Mouse (Mus musculus): Measurements from ENCODE around the gene Ppil4.

Gene Ppil4

GRCm38 (mm10) chr10:7839551-7840352 lies 47.1 kb downstream of the Ppil4 start:
- no peaks in the 10 kb centered on the region for H3K9me3 ChIP-seq (ENCODE audit: low read length)
- no peaks in the 10 kb centered on the region for H3K36me3 ChIP-seq (ENCODE audit: insufficient read depth, low read length)
- H3K27me3 ChIP-seq (ENCODE audit: insufficient read depth, low read length): peaks cover 44% of the 10 kb centered on the region
- H3K4me1 ChIP-seq (replicated peaks; ENCODE audit: low read depth, low read length): peaks cover 23% of the 10 kb centered on the region
- TF ChIP-seq NANOG (IDR thresholded peaks at IDR 0.05; ENCODE audit: borderline replicate concordance, low read length) (no peak), CTCF (conservative IDR thresholded peaks at IDR 0.05; ENCODE audit: low read length) (no peak), POU5F1 (IDR thresholded peaks at IDR 0.05; ENCODE audit: borderline replicate concordance, low read length) (no peak)
- no peak overlapping the region for H3K4me3 ChIP-seq (replicated peaks; ENCODE audit: low read length)

GRCm38 (mm10) chr10:7840353-7840733 lies 47.7 kb downstream of the Ppil4 start:
- Histone ChIP-seq H3K4me3 (replicated peaks; ENCODE audit: low read length) (no peak overlapping the region), H3K27me3 (ENCODE audit: insufficient read depth, low read length) (peaks cover 44% of the 10 kb centered on the region), H3K9me3 (ENCODE audit: low read length) (no peaks in the 10 kb centered on the region), H3K36me3 (ENCODE audit: insufficient read depth, low read length) (no peaks in the 10 kb centered on the region), H3K4me1 (replicated peaks; ENCODE audit: low read depth, low read length) (peaks cover 23% of the 10 kb centered on the region)
- no peak for TF ChIP-seq POU5F1 (IDR thresholded peaks at IDR 0.05; ENCODE audit: borderline replicate concordance, low read length)
- no peak for TF ChIP-seq NANOG (IDR thresholded peaks at IDR 0.05; ENCODE audit: borderline replicate concordance, low read length)
- TF ChIP-seq CTCF (conservative IDR thresholded peaks at IDR 0.05; ENCODE audit: low read length): no peak

GRCm38 (mm10) chr10:7840785-7841184 lies 48.1 kb downstream of the Ppil4 start:
- no peak overlapping the region for H3K4me3 ChIP-seq (replicated peaks; ENCODE audit: low read length)
- H3K4me1 ChIP-seq (replicated peaks; ENCODE audit: low read depth, low read length): peaks cover 23% of the 10 kb centered on the region
- H3K9me3 ChIP-seq (ENCODE audit: low read length): no peaks in the 10 kb centered on the region
- peaks cover 44% of the 10 kb centered on the region for H3K27me3 ChIP-seq (ENCODE audit: insufficient read depth, low read length)
- H3K36me3 ChIP-seq (ENCODE audit: insufficient read depth, low read length): no peaks in the 10 kb centered on the region
- TF ChIP-seq CTCF (conservative IDR thresholded peaks at IDR 0.05; ENCODE audit: low read length) (no peak), NANOG (IDR thresholded peaks at IDR 0.05; ENCODE audit: borderline replicate concordance, low read length) (no peak), POU5F1 (IDR thresholded peaks at IDR 0.05; ENCODE audit: borderline replicate concordance, low read length) (no peak)

- no peaks in the 10 kb centered on the region for H3K36me3 ChIP-seq (ENCODE audit: insufficient read depth, low read length)
- peaks cover 46% of the 10 kb centered on the region for H3K27me3 ChIP-seq (ENCODE audit: insufficient read depth, low read length)
- peaks cover 23% of the 10 kb centered on the region for H3K4me1 ChIP-seq (replicated peaks; ENCODE audit: low read depth, low read length)
- H3K9me3 ChIP-seq (ENCODE audit: low read length): no peaks in the 10 kb centered on the region
- H3K4me3 ChIP-seq (replicated peaks; ENCODE audit: low read length): peak overlapping the region; percentile 62
- no peak for TF ChIP-seq CTCF (conservative IDR thresholded peaks at IDR 0.05; ENCODE audit: low read length)
Measured at GRCm38 (mm10) chr10:7841571-7842080, 48.9 kb downstream of the Ppil4 start.

GRCm38 (mm10) chr10:7843181-7843580 lies 50.5 kb downstream of the Ppil4 start:
- Histone ChIP-seq H3K4me1 (replicated peaks; ENCODE audit: low read depth, low read length) (peaks cover 23% of the 10 kb centered on the region), H3K27me3 (ENCODE audit: insufficient read depth, low read length) (peaks cover 46% of the 10 kb centered on the region), H3K4me3 (replicated peaks; ENCODE audit: low read length) (no peak overlapping the region), H3K36me3 (ENCODE audit: insufficient read depth, low read length) (no peaks in the 10 kb centered on the region), H3K9me3 (ENCODE audit: low read length) (no peaks in the 10 kb centered on the region)
- no peak for TF ChIP-seq POU5F1 (IDR thresholded peaks at IDR 0.05; ENCODE audit: borderline replicate concordance, low read length)
- no peak for TF ChIP-seq NANOG (IDR thresholded peaks at IDR 0.05; ENCODE audit: borderline replicate concordance, low read length)
- no peak for TF ChIP-seq CTCF (conservative IDR thresholded peaks at IDR 0.05; ENCODE audit: low read length)

- peaks cover 46% of the 10 kb centered on the region for H3K27me3 ChIP-seq (ENCODE audit: insufficient read depth, low read length)
- no peak overlapping the region for H3K4me3 ChIP-seq (replicated peaks; ENCODE audit: low read length)
- no peaks in the 10 kb centered on the region for H3K9me3 ChIP-seq (ENCODE audit: low read length)
- no peaks in the 10 kb centered on the region for H3K36me3 ChIP-seq (ENCODE audit: insufficient read depth, low read length)
- H3K4me1 ChIP-seq (replicated peaks; ENCODE audit: low read depth, low read length): peaks cover 23% of the 10 kb centered on the region
- TF ChIP-seq CTCF (conservative IDR thresholded peaks at IDR 0.05; ENCODE audit: low read length) (no peak), POU5F1 (IDR thresholded peaks at IDR 0.05; ENCODE audit: borderline replicate concordance, low read length) (no peak), NANOG (IDR thresholded peaks at IDR 0.05; ENCODE audit: borderline replicate concordance, low read length) (no peak)
Measured at GRCm38 (mm10) chr10:7844161-7844560, 51.5 kb downstream of the Ppil4 start.

GRCm38 (mm10) chr10:7845136-7845535 lies 52.4 kb downstream of the Ppil4 start:
- H3K36me3 ChIP-seq (ENCODE audit: insufficient read depth, low read length): no peaks in the 10 kb centered on the region
- H3K4me1 ChIP-seq (replicated peaks; ENCODE audit: low read depth, low read length): peaks cover 17% of the 10 kb centered on the region
- TF ChIP-seq NANOG (IDR thresholded peaks at IDR 0.05; ENCODE audit: borderline replicate concordance, low read length) (no peak), CTCF (conservative IDR thresholded peaks at IDR 0.05; ENCODE audit: low read length) (no peak), POU5F1 (IDR thresholded peaks at IDR 0.05; ENCODE audit: borderline replicate concordance, low read length) (no peak)
- peaks cover 41% of the 10 kb centered on the region for H3K27me3 ChIP-seq (ENCODE audit: insufficient read depth, low read length)
- H3K4me3 ChIP-seq (replicated peaks; ENCODE audit: low read length): no peak overlapping the region
- no peaks in the 10 kb centered on the region for H3K9me3 ChIP-seq (ENCODE audit: low read length)

- no peak for TF ChIP-seq NANOG (IDR thresholded peaks at IDR 0.05; ENCODE audit: borderline replicate concordance, low read length)
- H3K9me3 ChIP-seq (ENCODE audit: low read length): no peaks in the 10 kb centered on the region
- peaks cover 37% of the 10 kb centered on the region for H3K27me3 ChIP-seq (ENCODE audit: insufficient read depth, low read length)
- peaks cover 12% of the 10 kb centered on the region for H3K4me1 ChIP-seq (replicated peaks; ENCODE audit: low read depth, low read length)
- no peaks in the 10 kb centered on the region for H3K36me3 ChIP-seq (ENCODE audit: insufficient read depth, low read length)
- H3K4me3 ChIP-seq (replicated peaks; ENCODE audit: low read length): no peak overlapping the region
Measured at GRCm38 (mm10) chr10:7845991-7846390, 53.3 kb downstream of the Ppil4 start.

- Histone ChIP-seq H3K4me3 (replicated peaks; ENCODE audit: low read length) (no peak overlapping the region), H3K36me3 (ENCODE audit: insufficient read depth, low read length) (no peaks in the 10 kb centered on the region), H3K9me3 (ENCODE audit: low read length) (no peaks in the 10 kb centered on the region), H3K27me3 (ENCODE audit: insufficient read depth, low read length) (peaks cover 26% of the 10 kb centered on the region), H3K4me1 (replicated peaks; ENCODE audit: low read depth, low read length) (peaks cover 2% of the 10 kb centered on the region; the same call in 1 of the 2 replicates)
- TF ChIP-seq POU5F1 (IDR thresholded peaks at IDR 0.05; ENCODE audit: borderline replicate concordance, low read length) (no peak), CTCF (conservative IDR thresholded peaks at IDR 0.05; ENCODE audit: low read length) (no peak), NANOG (IDR thresholded peaks at IDR 0.05; ENCODE audit: borderline replicate concordance, low read length) (no peak)
Measured at GRCm38 (mm10) chr10:7847166-7847605, 54.5 kb downstream of the Ppil4 start.

All from E14TG2a.4 (cell line).